Mouse (Mus musculus) erythroblast, embryonic 14.5 days (primary cell): ENCODE measurements around the gene Cpne6.

Experiments
- GATA1 ChIP-seq: IDR thresholded peaks from 2 replicates; pipeline ENCODE4 v1.6.1; 2012; ENCODE audit warnings: low read length, inconsistent platforms, mixed read lengths
- TAL1 ChIP-seq: IDR thresholded peaks from 3 replicates; pipeline ENCODE4 v1.6.1; 2012; ENCODE audit warnings: low read length, inconsistent platforms, mixed read lengths

DNA sequence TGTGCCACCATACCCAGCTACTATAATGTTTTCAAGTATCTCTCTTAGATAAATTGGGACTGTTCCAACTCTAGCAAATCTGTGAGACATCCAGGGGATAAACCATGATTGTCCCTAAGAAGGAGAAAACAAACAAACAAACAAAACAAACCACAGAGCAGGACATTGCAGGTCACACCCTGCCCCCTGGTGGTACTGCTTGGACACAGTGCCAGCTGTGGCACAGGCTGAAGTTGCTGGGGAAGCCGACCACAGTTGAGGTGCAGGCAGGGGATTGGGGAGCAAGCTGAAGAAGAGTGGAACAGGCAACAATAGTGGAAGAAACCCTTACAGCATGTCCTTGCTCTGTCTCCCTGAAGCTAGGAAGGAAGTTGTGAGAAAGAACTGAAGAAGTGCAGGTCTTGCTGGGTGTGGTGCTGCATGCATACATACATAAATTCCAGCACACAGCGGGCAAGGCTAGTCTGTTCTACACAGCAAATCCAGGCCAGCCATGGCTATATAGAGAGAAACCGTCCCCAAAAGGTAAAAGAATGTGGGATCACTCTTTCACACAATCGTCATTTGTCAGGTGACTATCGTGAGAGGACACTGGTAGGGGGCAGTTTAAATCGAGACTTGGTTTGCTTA, 26.0 kb downstream of the Cpne6 start:
- no peak for TF ChIP-seq GATA1
- no peak for TF ChIP-seq TAL1
